Mouse (Mus musculus) myocyte (in vitro differentiated cells): ENCODE data around the gene Rps28. TPM values are rescaled to one million over a fixed set of nuclear protein-coding genes. Genes with fewer than 3 reads are reported as not detected.

Source experiments
- H3K27me3 ChIP-seq: one replicate; pipeline ENCODE4 v1.6.1; 2011; ENCODE audit not compliant: control insufficient read depth, insufficient read depth, insufficient read length
- H3K36me3 ChIP-seq: one replicate; pipeline ENCODE4 v1.6.1; 2011; ENCODE audit not compliant: control insufficient read depth, insufficient read depth
- H3K4me2 ChIP-seq: one replicate; pipeline ENCODE4 v1.6.1; 2011; ENCODE audit warnings: low read depth, control low read depth
- H3K4me3 ChIP-seq: one replicate; pipeline ENCODE4 v1.5.1; 2011; ENCODE audit warnings: mild to moderate bottlenecking, control low read depth, moderate library complexity
- H3K79me2 ChIP-seq: one replicate; pipeline ENCODE4 v1.6.1; 2011; ENCODE audit not compliant: control insufficient read depth, insufficient read depth
- H3ac ChIP-seq: one replicate; pipeline ENCODE4 v1.6.1; 2011; ENCODE audit not compliant: control insufficient read depth, insufficient read length
- CEBPB ChIP-seq: IDR thresholded peaks from 2 replicates; pipeline ENCODE4 v1.6.1; 2011; ENCODE audit warnings: mild to moderate bottlenecking, moderate library complexity; ENCODE audit not compliant: poor library complexity, insufficient read depth, severe bottlenecking
- E2F4 ChIP-seq: IDR thresholded peaks from one replicate; pipeline ENCODE4 v1.6.1; 2011; ENCODE audit warnings: mild to moderate bottlenecking, control low read depth, moderate library complexity; ENCODE audit not compliant: insufficient read depth
- MAX ChIP-seq: IDR thresholded peaks from one replicate; pipeline ENCODE4 v1.6.1; 2011; ENCODE audit warnings: low read depth, mild to moderate bottlenecking, control low read depth
- MYOD1 ChIP-seq, 3 experiments: IDR thresholded peaks; one replicate each; pipeline ENCODE4 v1.6.1; 2011; ENCODE audit warnings: control low read depth in 2 of 3, low read depth in 2 of 3, mild to moderate bottlenecking in 2 of 3, moderate library complexity in 1 of 3; ENCODE audit not compliant: insufficient read length in 2 of 3, control insufficient read depth in 1 of 3
- MYOG ChIP-seq, 3 experiments: IDR thresholded peaks; one replicate each; pipeline ENCODE4 v1.6.1; 2011; ENCODE audit warnings: control low read depth in 2 of 3, low read depth in 2 of 3, mild to moderate bottlenecking in 2 of 3; ENCODE audit not compliant: insufficient read length in 2 of 3, control insufficient read depth in 1 of 3, insufficient read depth in 1 of 3
- POLR2A ChIP-seq: IDR thresholded peaks from one replicate; pipeline ENCODE4 v1.6.1; 2011; ENCODE audit warnings: low read depth, mild to moderate bottlenecking, control low read depth, moderate library complexity; ENCODE audit not compliant: insufficient read length
- POLR2AphosphoS2 ChIP-seq: IDR thresholded peaks from one replicate; pipeline ENCODE4 v1.6.1; 2011; ENCODE audit warnings: low read depth, control low read depth; ENCODE audit not compliant: insufficient read length
- REST ChIP-seq: IDR thresholded peaks from one replicate; pipeline ENCODE4 v1.6.1; 2011; ENCODE audit warnings: mild to moderate bottlenecking, control low read depth, moderate library complexity; ENCODE audit not compliant: insufficient read depth, insufficient read length
- SRF ChIP-seq: IDR thresholded peaks from one replicate; pipeline ENCODE4 v1.6.1; 2011; ENCODE audit warnings: low read depth; ENCODE audit not compliant: control insufficient read depth, insufficient read length
- TCF12 ChIP-seq: IDR thresholded peaks from one replicate; pipeline ENCODE4 v1.6.1; 2011; ENCODE audit warnings: mild to moderate bottlenecking, control low read depth; ENCODE audit not compliant: poor library complexity, insufficient read depth, severe bottlenecking
- TCF3 ChIP-seq: IDR thresholded peaks from one replicate; pipeline ENCODE4 v1.6.1; 2011; ENCODE audit warnings: low read depth, control low read depth; ENCODE audit not compliant: insufficient read length
- USF1 ChIP-seq: IDR thresholded peaks from one replicate; pipeline ENCODE4 v1.6.1; 2011; ENCODE audit warnings: low read depth, mild to moderate bottlenecking, control low read depth, moderate library complexity
- polyA plus RNA-seq: library from polyadenylated mRNA; unstranded; fragments of >200 nt; fragmentation: generic; extraction: Trizol; gene quantifications from one replicate; pipeline ENCODE4 v1.2.1, GENCODE M21; 2012; ENCODE audit warnings: missing spikeins

Gene Rps28
- polyA plus RNA-seq, 1 experiment = 6,768 TPM

- TF ChIP-seq CEBPB = no peak
- no peak for TF ChIP-seq TCF12
- TF ChIP-seq MYOG (IDR thresholded peaks at IDR 0.05; ENCODE audit: control insufficient read depth in 1 of 3, insufficient read depth in 1 of 3, insufficient read length in 2 of 3, low read depth in 2 of 3) = no peak
- H3K4me2 ChIP-seq = no peak overlapping the region
- no peaks in the 10 kb centered on the region for H3K79me2 ChIP-seq
- H3K27me3 ChIP-seq = no peaks in the 10 kb centered on the region
- H3K36me3 ChIP-seq = peaks cover 21% of the 10 kb centered on the region
- no peak overlapping the region for H3ac ChIP-seq
- H3K4me3 ChIP-seq = no peak overlapping the region
Measured at GRCm38 (mm10) chr17:33773871-33774572, 50.3 kb downstream of the Rps28 start.

GRCm38 (mm10) chr17:33773426-33773825, 50.9 kb downstream of the Rps28 start:
- H3ac ChIP-seq = no peak overlapping the region
- H3K79me2 ChIP-seq = no peaks in the 10 kb centered on the region
- peaks cover 21% of the 10 kb centered on the region for H3K36me3 ChIP-seq
- H3K4me2 ChIP-seq = no peak overlapping the region
- H3K4me3 ChIP-seq = no peak overlapping the region
- TF ChIP-seq SRF = no peak
- no peak for TF ChIP-seq MAX
- no peak for TF ChIP-seq MYOD1 (IDR thresholded peaks at IDR 0.05; ENCODE audit: control insufficient read depth in 1 of 3, insufficient read length in 2 of 3, low read depth in 2 of 3)
- TF ChIP-seq MYOG (IDR thresholded peaks at IDR 0.05; ENCODE audit: control insufficient read depth in 1 of 3, insufficient read depth in 1 of 3, insufficient read length in 2 of 3, low read depth in 2 of 3) = no peak
- no peak for TF ChIP-seq POLR2AphosphoS2
- TF ChIP-seq CEBPB = no peak
- TF ChIP-seq POLR2A = no peak
- no peaks in the 10 kb centered on the region for H3K27me3 ChIP-seq

DNA sequence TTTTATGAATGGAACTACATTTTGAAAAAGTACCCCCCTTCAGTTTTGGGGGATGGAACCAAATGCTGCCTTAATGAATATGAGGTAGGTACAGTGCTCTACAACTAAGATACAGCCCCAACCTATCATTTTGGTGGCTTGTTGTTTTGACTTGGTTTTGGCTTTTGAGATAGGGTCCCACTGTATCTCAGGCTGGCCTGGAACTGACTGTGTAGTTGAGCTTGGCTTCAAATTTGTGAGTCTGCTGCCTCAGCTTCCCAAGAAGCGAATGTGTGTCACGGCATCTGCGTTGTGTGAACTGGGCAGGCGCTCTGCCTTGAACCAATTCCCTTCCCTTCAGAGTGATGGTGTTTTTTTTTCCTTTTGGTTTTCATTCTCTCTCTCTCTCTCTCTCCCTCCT, 52.7 kb downstream of the Rps28 start:
- no peaks in the 10 kb centered on the region for H3K79me2 ChIP-seq
- TF ChIP-seq POLR2A (no peak), USF1 (no peak), E2F4 (no peak), TCF3 (no peak), REST (no peak), SRF (no peak), MYOG (IDR thresholded peaks at IDR 0.05; ENCODE audit: control insufficient read depth in 1 of 3, insufficient read depth in 1 of 3, insufficient read length in 2 of 3, low read depth in 2 of 3) (no peak), MYOD1 (IDR thresholded peaks at IDR 0.05; ENCODE audit: control insufficient read depth in 1 of 3, insufficient read length in 2 of 3, low read depth in 2 of 3) (no peak), POLR2AphosphoS2 (no peak)
- no peaks in the 10 kb centered on the region for H3K27me3 ChIP-seq
- no peak overlapping the region for H3K4me3 ChIP-seq
- peaks cover 11% of the 10 kb centered on the region for H3K36me3 ChIP-seq
- H3ac ChIP-seq = no peak overlapping the region
- H3K4me2 ChIP-seq = no peak overlapping the region

Other genes starting within 250 kb of the Rps28 start
- gene Zfp414, start 195.5 kb downstream of the Rps28 start, polyA plus RNA-seq = 21.9 TPM
- gene Pram1, start 186.5 kb downstream of the Rps28 start, polyA plus RNA-seq = 0.41 TPM
- 68.2 TPM for gene Hnrnpm, start 137.7 kb downstream of the Rps28 start, polyA plus RNA-seq
- gene March2, start 105.9 kb downstream of the Rps28 start, polyA plus RNA-seq = 51.5 TPM
- gene Rab11b, start 64.0 kb downstream of the Rps28 start, polyA plus RNA-seq = 126 TPM
- 42.8 TPM for gene Angptl4, start 42.7 kb downstream of the Rps28 start, polyA plus RNA-seq
- 8.3 TPM for gene Kank3, start 14.0 kb downstream of the Rps28 start, polyA plus RNA-seq
- 614 TPM for gene Ndufa7, start within 50 bp of the Rps28 start, polyA plus RNA-seq
- 83.1 TPM for gene Cd320, start 18.5 kb upstream of the Rps28 start, polyA plus RNA-seq
- gene Gm7029, start 49.3 kb upstream of the Rps28 start, polyA plus RNA-seq = not detected
- gene Kifc1, start 66.1 kb upstream of the Rps28 start, polyA plus RNA-seq = 32.2 TPM
- gene Platr17, start 80.6 kb upstream of the Rps28 start, polyA plus RNA-seq = 0.17 TPM
- gene Daxx, start 84.9 kb upstream of the Rps28 start, polyA plus RNA-seq = 16.9 TPM
- 50.6 TPM for gene Tapbp, start 91.3 kb upstream of the Rps28 start, polyA plus RNA-seq
- 31.6 TPM for gene Zbtb22, start 91.3 kb upstream of the Rps28 start, polyA plus RNA-seq
- 20.1 TPM for gene Rgl2, start 105.0 kb upstream of the Rps28 start, polyA plus RNA-seq
- 110 TPM for gene Pfdn6, start 115.8 kb upstream of the Rps28 start, polyA plus RNA-seq
- gene Wdr46, start 116.1 kb upstream of the Rps28 start, polyA plus RNA-seq = 25.9 TPM
- gene B3galt4, start 126.9 kb upstream of the Rps28 start, polyA plus RNA-seq = 1.2 TPM
- gene Vps52, start 131.2 kb upstream of the Rps28 start, polyA plus RNA-seq = 29.9 TPM
- 287 TPM for gene Rps18, start 131.4 kb upstream of the Rps28 start, polyA plus RNA-seq
- 89.2 TPM for gene H2-K1, start 175.8 kb upstream of the Rps28 start, polyA plus RNA-seq
- 42.9 TPM for gene Ring1, start 200.1 kb upstream of the Rps28 start, polyA plus RNA-seq
- 51.1 TPM for gene H2-Ke6, start 203.5 kb upstream of the Rps28 start, polyA plus RNA-seq
- gene Slc39a7, start 207.1 kb upstream of the Rps28 start, polyA plus RNA-seq = 207 TPM
- 45.8 TPM for gene Rxrb, start 207.2 kb upstream of the Rps28 start, polyA plus RNA-seq
- 0.94 TPM for gene Col11a2, start 214.9 kb upstream of the Rps28 start, polyA plus RNA-seq